Mouse (Mus musculus) CH12.LX (cell line): Measurements from ENCODE around the gene 1600002K03Rik.

ENCODE experiments used
- CHD2 ChIP-seq: IDR thresholded peaks from 2 replicates; pipeline ENCODE4 v1.6.1; 2011; ENCODE audit warnings: low read length, improper control_type of control experiment
- CTCF ChIP-seq, 2 experiments: IDR thresholded peaks in 1 of 2; conservative IDR thresholded peaks in 1 of 2; 2 replicates each; pipeline ENCODE4 v1.5.1; 2011 to 2012; ENCODE audit warnings: low read depth in 2 of 2, low read length in 2 of 2, improper control_type of control experiment in 1 of 2, inconsistent platforms in 1 of 2, mild to moderate bottlenecking in 1 of 2, moderate library complexity in 1 of 2
- E2F4 ChIP-seq: IDR thresholded peaks from 2 replicates; pipeline ENCODE4 v1.6.1; 2011; ENCODE audit warnings: low read depth, low read length, improper control_type of control experiment; ENCODE audit not compliant: insufficient replicate concordance
- EP300 ChIP-seq: IDR thresholded peaks from 2 replicates; pipeline ENCODE4 v1.6.1; 2011; ENCODE audit warnings: low read length, improper control_type of control experiment
- MAX ChIP-seq: IDR thresholded peaks from 2 replicates; pipeline ENCODE4 v1.6.1; 2011; ENCODE audit warnings: low read length, improper control_type of control experiment
- MEF2A ChIP-seq: IDR thresholded peaks from 2 replicates; pipeline ENCODE4 v1.6.1; 2014; ENCODE audit warnings: low read depth, mild to moderate bottlenecking, inconsistent platforms, low read length, improper control_type of control experiment, borderline replicate concordance
- NRF1 ChIP-seq: IDR thresholded peaks from 2 replicates; pipeline ENCODE4 v1.6.1; 2014; ENCODE audit warnings: low read depth, mild to moderate bottlenecking, inconsistent platforms, low read length, improper control_type of control experiment, moderate library complexity
- POLR2A ChIP-seq: IDR thresholded peaks from 2 replicates; pipeline ENCODE4 v1.6.1; 2011; ENCODE audit warnings: low read depth, mild to moderate bottlenecking, improper control_type of control experiment, low read length
- TCF12 ChIP-seq: IDR thresholded peaks from 2 replicates; pipeline ENCODE4 v1.6.1; 2014; ENCODE audit warnings: low read depth, mild to moderate bottlenecking, inconsistent platforms, low read length, improper control_type of control experiment
- UBTF ChIP-seq: IDR thresholded peaks from 2 replicates; pipeline ENCODE4 v1.6.1; 2012; ENCODE audit warnings: low read depth, mild to moderate bottlenecking, inconsistent platforms, low read length, improper control_type of control experiment, moderate library complexity
- USF1 ChIP-seq: IDR thresholded peaks from 2 replicates; pipeline ENCODE4 v1.6.1; 2014; ENCODE audit warnings: low read depth, mild to moderate bottlenecking, inconsistent platforms, low read length, improper control_type of control experiment
- ZC3H11A ChIP-seq: IDR thresholded peaks from 2 replicates; pipeline ENCODE4 v1.6.1; 2012; ENCODE audit warnings: low read depth, mild to moderate bottlenecking, inconsistent platforms, low read length, improper control_type of control experiment
- ZNF384 ChIP-seq: IDR thresholded peaks from 2 replicates; pipeline ENCODE4 v1.6.1; 2012; ENCODE audit warnings: low read depth, low read length, improper control_type of control experiment, inconsistent platforms

DNA sequence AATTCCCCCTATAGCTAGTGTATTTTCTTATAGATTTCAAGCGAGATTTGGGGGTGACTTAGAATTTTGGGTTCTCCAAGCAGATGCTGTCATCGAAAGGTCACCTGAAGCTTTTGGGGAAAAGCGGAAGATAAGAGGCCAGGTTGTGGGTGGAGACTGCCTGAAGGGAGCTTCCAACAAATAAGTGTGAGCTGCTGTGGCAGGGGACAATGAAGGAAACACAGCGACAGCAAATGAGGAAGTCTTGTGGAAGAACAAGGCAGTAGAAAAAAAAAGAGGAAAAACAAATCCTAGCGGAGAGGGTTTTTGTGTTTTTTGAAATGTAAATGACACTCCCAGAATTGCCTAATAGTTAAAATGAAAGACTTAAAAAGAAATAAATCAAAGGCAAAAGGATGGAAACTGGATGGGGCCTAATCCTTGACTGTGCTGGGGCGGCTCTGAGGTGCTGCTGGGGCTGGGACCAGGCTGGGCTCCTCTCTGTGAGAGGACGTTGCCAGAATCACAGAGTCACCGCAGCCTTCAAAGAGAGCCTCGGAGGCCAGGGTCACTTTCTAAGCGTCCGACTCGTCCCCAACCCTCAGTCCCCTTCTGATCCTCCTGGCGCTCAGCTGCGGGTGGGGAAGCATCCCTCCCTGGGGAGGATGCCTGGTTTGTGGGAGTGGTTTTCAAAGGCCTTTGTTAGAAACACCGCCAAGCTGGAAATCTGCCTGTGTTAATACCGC is 42.5 kb downstream of the 1600002K03Rik start:
- TF ChIP-seq USF1 = no peak
- TF ChIP-seq CTCF (conservative IDR thresholded peaks at IDR 0.05 in 1 of 2, IDR thresholded peaks at IDR 0.05 in 1 of 2; ENCODE audit: low read depth in 2 of 2, low read length in 2 of 2) = no peak
- no peak for TF ChIP-seq POLR2A
- TF ChIP-seq TCF12 = no peak
- no peak for TF ChIP-seq ZC3H11A
- no peak for TF ChIP-seq CHD2
- TF ChIP-seq E2F4 = no peak
- no peak for TF ChIP-seq ZNF384
- no peak for TF ChIP-seq EP300
- TF ChIP-seq NRF1 = no peak
- TF ChIP-seq MAX = no peak
- no peak for TF ChIP-seq UBTF
- no peak for TF ChIP-seq MEF2A
